Mouse (Mus musculus) olfactory bulb, adult 2 months (tissue): ENCODE data around the gene Gadd45a. TPM values are rescaled to one million over a fixed set of nuclear protein-coding genes. Genes with fewer than 3 reads are reported as not detected.

Experiments used
- H3K27ac ChIP-seq: fragments of 200-500 bp; 2 replicates; pipeline ENCODE4 v1.5.1; 2012; ENCODE audit warnings: low read depth, low read length; ENCODE audit not compliant: insufficient read depth
- H3K4me1 ChIP-seq: fragments of 200-500 bp; 2 replicates; pipeline ENCODE4 v1.6.1; 2012; ENCODE audit warnings: low read length; ENCODE audit not compliant: control insufficient read depth, insufficient read depth
- H3K4me3 ChIP-seq: fragments of 200-500 bp; 2 replicates; pipeline ENCODE4 v1.5.1; 2012; ENCODE audit warnings: mild to moderate bottlenecking, low read depth, low read length, moderate library complexity; ENCODE audit not compliant: insufficient read depth
- CTCF ChIP-seq: fragments of 200-500 bp; IDR thresholded peaks from 2 replicates; pipeline ENCODE4 v1.5.1; 2012; ENCODE audit warnings: low read depth, mild to moderate bottlenecking, low read length, moderate library complexity; ENCODE audit not compliant: insufficient read depth
- POLR2A ChIP-seq: fragments of 200-500 bp; IDR thresholded peaks from 2 replicates; pipeline ENCODE4 v1.6.1; 2012; ENCODE audit warnings: mild to moderate bottlenecking, low read depth, low read length, moderate library complexity; ENCODE audit not compliant: insufficient read depth
- WGBS: fragments of 180-500 bp; shearing (Covaris S2); methylation state at CpG from one replicate; pipeline ENCODE4 v1.1.7; 2018; 5-methylcytosine and 5-hydroxymethylcytosine counted together
- polyA plus RNA-seq: library from polyadenylated mRNA; stranded (reverse); fragments of >200 nt; gene quantifications from 2 replicates; pipeline ENCODE4 v1.2.4, GENCODE M21; 2012; ENCODE audit warnings: low replicate concordance; ENCODE audit not compliant: missing spikeins, insufficient read depth, insufficient read length

Gene Gadd45a
- polyA plus RNA-seq, 1 experiment: not detected

DNA sequence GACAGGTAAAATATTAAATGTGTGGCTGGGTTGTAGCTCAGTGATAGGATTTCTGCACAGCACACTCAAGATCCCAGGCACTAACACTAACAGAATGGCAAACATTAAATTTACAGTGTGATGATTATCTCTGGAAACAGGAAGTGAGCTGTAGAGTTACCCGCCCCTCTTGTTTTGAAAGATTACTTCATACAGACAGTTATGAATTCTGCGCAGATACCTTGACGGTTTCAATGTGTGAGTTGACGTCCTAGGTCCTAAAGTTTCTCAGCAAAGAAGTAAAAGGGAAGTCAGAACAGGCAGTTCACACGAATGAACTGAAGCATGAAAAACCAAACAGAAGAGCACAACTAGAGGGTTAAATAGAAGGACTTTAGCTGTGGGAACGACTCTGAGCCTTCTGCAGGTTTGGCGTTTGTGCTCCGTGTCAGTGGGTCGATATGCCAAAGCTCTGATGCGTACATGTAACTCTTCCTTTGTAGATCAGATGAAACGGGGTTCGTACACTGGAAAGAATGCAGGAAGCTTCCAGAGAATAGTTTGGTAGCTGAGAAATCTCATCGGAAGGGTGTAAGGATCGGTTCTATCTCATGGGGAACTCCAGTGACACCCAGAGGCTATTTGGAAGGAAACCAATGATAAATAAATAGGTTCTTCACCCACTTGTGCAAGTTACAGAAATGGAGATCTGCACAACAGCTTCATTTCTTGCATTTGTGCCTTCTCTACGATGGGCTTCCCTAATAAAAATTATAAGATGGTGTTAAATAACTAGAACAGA, 19.0 kb upstream of the Gadd45a start:
- no peak overlapping the region for H3K4me3 ChIP-seq
- TF ChIP-seq CTCF (no peak), POLR2A (no peak)
- no peak overlapping the region for H3K27ac ChIP-seq
- no peaks in the 10 kb centered on the region for H3K4me1 ChIP-seq
- 76% methylated on average over 15 of the region's 15 CpGs for WGBS

- no peak overlapping the region for H3K27ac ChIP-seq
- no peak overlapping the region for H3K4me3 ChIP-seq
- no peaks in the 10 kb centered on the region for H3K4me1 ChIP-seq
- 66% methylated on average over 1 of the region's 1 CpGs for whole genome bisulfite sequencing
- TF ChIP-seq POLR2A (no peak), CTCF (no peak)
Measured at GRCm38 (mm10) chr6:67050063-67050462, 12.8 kb upstream of the Gadd45a start.

DNA sequence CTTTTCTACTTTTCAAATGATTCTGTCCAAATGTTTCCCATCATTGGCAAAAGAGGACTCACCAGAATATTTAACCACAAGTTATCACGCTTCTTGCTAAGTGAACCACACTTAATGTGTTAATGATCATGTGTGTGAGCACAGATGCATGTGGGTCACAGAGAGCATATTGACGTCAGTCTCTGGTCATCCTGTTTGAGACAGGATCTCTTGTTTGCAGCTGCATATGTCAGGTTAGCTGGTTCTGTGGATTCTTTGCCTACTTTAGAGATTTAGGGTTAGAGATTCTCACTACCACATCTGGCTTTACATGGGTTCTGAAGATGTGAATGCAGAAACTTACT, 12.4 kb upstream of the Gadd45a start:
- Histone ChIP-seq H3K4me3 (no peak overlapping the region), H3K4me1 (no peaks in the 10 kb centered on the region), H3K27ac (no peak overlapping the region)
- 47% methylated on average over 2 of the region's 2 CpGs for WGBS
- TF ChIP-seq POLR2A (no peak), CTCF (no peak)

DNA sequence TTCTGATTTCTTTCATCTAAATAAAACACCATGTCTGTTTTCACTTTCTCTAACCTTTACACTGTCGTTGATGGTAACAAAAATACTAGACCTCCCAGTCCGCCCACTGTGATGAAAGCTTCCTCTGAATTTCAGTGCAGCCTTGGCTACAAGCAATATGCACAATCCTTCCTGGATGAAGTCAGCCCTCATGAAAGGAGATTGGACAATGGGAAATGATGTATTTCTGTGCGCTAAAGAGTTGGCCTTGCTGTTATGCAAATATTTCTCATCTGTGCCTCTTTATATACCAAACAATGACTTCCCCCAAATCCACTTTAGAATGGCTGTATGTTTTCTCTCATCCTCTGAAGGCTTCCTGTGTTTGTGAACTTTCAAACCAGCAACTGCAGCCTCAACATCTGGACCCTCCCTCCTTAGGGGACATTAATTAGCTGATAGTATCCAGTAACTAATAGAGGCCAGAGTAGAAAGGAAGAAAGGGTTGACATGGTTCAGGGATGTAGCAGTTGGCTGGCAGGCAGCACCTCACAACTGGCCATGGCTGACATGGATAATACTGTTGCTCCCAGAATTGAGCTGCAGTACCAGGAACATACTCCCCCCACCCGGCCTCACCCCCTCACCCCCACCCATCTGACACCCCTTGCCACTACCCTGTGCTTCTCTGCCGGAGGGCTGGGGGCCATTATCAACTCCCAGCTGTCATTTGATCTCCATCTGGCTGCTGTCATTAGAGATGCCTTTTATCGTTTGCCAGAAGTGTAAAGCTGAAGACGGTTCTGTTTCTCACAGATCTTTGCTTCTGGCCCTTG, 11.8 kb upstream of the Gadd45a start:
- Histone ChIP-seq H3K4me3 (no peak overlapping the region), H3K4me1 (no peaks in the 10 kb centered on the region), H3K27ac (no peak overlapping the region)
- WGBS: 34% methylated on average over 7 of the region's 7 CpGs
- TF ChIP-seq CTCF (no peak), POLR2A (no peak)

- Histone ChIP-seq H3K4me1 (no peaks in the 10 kb centered on the region), H3K27ac (no peak overlapping the region), H3K4me3 (no peak overlapping the region)
- WGBS: 94% methylated on average over 3 of the region's 3 CpGs
- no peak for TF ChIP-seq CTCF
- TF ChIP-seq POLR2A: no peak
Measured at GRCm38 (mm10) chr6:67048052-67048691, 10.9 kb upstream of the Gadd45a start.

- 90% methylated on average over 3 of the region's 3 CpGs for WGBS
- no peak overlapping the region for H3K4me3 ChIP-seq
- no peak overlapping the region for H3K27ac ChIP-seq
- no peaks in the 10 kb centered on the region for H3K4me1 ChIP-seq
- TF ChIP-seq CTCF: no peak
- TF ChIP-seq POLR2A: no peak
Measured at GRCm38 (mm10) chr6:67046937-67047336, 9.7 kb upstream of the Gadd45a start.

DNA sequence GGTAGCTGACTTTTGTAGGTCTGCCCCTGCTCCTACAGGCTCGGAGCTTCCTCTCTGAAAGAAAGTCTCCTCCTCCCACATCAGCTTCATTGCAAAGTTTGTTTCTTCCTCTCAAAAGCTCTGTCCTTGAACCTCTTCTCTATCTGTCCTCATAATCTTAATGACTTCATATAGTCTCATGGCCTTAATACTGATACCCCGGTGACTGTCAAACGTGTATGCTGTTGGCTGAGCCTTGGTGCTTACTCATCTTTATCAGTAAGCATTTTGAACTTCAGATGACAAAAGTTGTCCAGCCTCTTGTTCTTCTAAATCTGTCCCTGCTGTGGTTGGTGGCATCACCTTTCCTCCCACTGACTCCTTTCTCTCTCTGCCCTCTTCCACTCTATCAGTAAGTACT, 8.2 kb upstream of the Gadd45a start:
- TF ChIP-seq POLR2A (no peak), CTCF (no peak)
- WGBS: 93% methylated on average over 3 of the region's 3 CpGs
- H3K4me3 ChIP-seq: no peak overlapping the region
- H3K4me1 ChIP-seq: no peaks in the 10 kb centered on the region
- H3K27ac ChIP-seq: no peak overlapping the region

GRCm38 (mm10) chr6:67040904-67041410, 3.7 kb upstream of the Gadd45a start:
- H3K4me1 ChIP-seq: no peaks in the 10 kb centered on the region
- H3K4me3 ChIP-seq: no peak overlapping the region
- TF ChIP-seq POLR2A (no peak), CTCF (no peak)
- WGBS: 63% methylated on average over 4 of the region's 4 CpGs
- H3K27ac ChIP-seq: no peak overlapping the region

DNA sequence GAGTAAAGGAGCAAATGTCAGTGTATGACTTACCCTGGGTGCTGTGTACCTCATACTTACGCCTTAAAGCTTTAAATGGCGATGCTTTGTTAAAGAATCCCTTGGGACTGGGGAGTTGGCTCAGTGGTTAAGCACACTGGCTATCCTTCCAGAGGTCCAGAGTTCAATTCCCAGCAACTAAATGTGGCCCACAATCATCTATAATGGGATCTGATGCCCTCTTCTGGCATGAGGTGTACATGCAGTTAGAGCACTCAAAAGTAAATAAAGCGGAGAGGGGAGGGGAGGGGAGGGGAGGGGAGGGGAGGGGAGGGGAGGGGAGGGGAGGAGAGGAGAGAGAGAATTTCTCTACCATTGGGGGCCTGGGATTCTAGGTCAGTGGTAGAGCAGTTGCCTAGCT, 1.7 kb upstream of the Gadd45a start:
- TF ChIP-seq CTCF: no peak
- no peak for TF ChIP-seq POLR2A
- H3K4me1 ChIP-seq: peaks cover 2% of the 10 kb centered on the region
- WGBS: 91% methylated on average over 3 of the region's 3 CpGs
- H3K27ac ChIP-seq: no peak overlapping the region
- no peak overlapping the region for H3K4me3 ChIP-seq
